Comparison of ENCODE assay signal across 8 mouse cellular contexts in genomic region chr7:135900861-135901321, GRCm38 (mm10).
DNase-seq lines count a peak whose midpoint lies in the region; ATAC-seq and TF ChIP-seq lines count a peak whose summit lies in the region.

No protein-coding gene starts in this region.

- H3K4me2 ChIP-seq in lung, embryonic 14.5 days: no peak overlapping the region
- no peak overlapping the region for H3K4me2 ChIP-seq in forebrain, embryonic 12.5 days

- WGBS in lung, embryonic 14.5 days: 24% methylated on average over 10 of the region's 10 CpGs
- 48% methylated on average over 10 of the region's 10 CpGs for WGBS in lung, adult 2 months
- WGBS in forebrain, embryonic 12.5 days: 62% methylated on average over 10 of the region's 10 CpGs

- no peak overlapping the region; the same call in 1 of the 2 replicates for H3K27ac ChIP-seq in lung, embryonic 14.5 days (ENCODE audit: low read depth)
- H3K27ac ChIP-seq in forebrain, embryonic 12.5 days: no peak overlapping the region

- ATAC-seq in lung, embryonic 14.5 days (ENCODE audit: insufficient read depth): peak; percentile 81; the same call in 1 of the 2 replicates
- no peak for ATAC-seq in forebrain, embryonic 12.5 days (ENCODE audit: low FRiP score)

- DNase-seq in lung, embryonic 14.5 days: peak; percentile 60
- no peak for DNase-seq in lung, adult 2 months
- DNase-seq in fibroblast of lung, adult 2 months (ENCODE audit: low read depth): peak; percentile 27
- peak; percentile 57 to 60 for DNase-seq in heart, postnatal 36 days
- DNase-seq in mesoderm, embryonic 11.5 days (ENCODE audit: low read depth, low spot score): peak; percentile 45
- DNase-seq in thymus, postnatal 14 days: no peak
- no peak for DNase-seq in right cerebral cortex, postnatal 4 days

- peaks cover 7% of the 10 kb centered on the region; the same call in 1 of the 2 replicates for H3K4me1 ChIP-seq in lung, embryonic 14.5 days (ENCODE audit: insufficient read depth)
- no peaks in the 10 kb centered on the region; the same call in 1 of the 2 replicates for H3K4me1 ChIP-seq in lung, adult 2 months (ENCODE audit: control insufficient read depth, insufficient read depth, low read length)
- H3K4me1 ChIP-seq in forebrain, embryonic 12.5 days: no peaks in the 10 kb centered on the region

- H3K27me3 ChIP-seq in lung, embryonic 14.5 days (ENCODE audit: insufficient read depth, low read length): no peaks in the 10 kb centered on the region
- H3K27me3 ChIP-seq in forebrain, embryonic 12.5 days: no peaks in the 10 kb centered on the region

- intact Hi-C loops in heart, postnatal 36 days (cut with DNase I): no loop called here

- no peaks in the 10 kb centered on the region for H3K36me3 ChIP-seq in lung, embryonic 14.5 days (ENCODE audit: insufficient read depth)
- no peaks in the 10 kb centered on the region for H3K36me3 ChIP-seq in forebrain, embryonic 12.5 days (replicated peaks)

- H3K9ac ChIP-seq in lung, embryonic 14.5 days: no peak overlapping the region
- no peak overlapping the region for H3K9ac ChIP-seq in forebrain, embryonic 12.5 days

- no peak overlapping the region for H3K4me3 ChIP-seq in lung, embryonic 14.5 days (ENCODE audit: low read depth, low read length)
- H3K4me3 ChIP-seq in lung, adult 2 months (replicated peaks; ENCODE audit: extremely low read depth, low read depth, low read length): no peak overlapping the region
- H3K4me3 ChIP-seq in forebrain, embryonic 12.5 days (replicated peaks): no peak overlapping the region

- no peak for TF ChIP-seq CTCF in lung, embryonic 14.5 days (IDR thresholded peaks at IDR 0.05; ENCODE audit: low read depth)
- no peak for TF ChIP-seq CTCF in lung, adult 2 months (IDR thresholded peaks at IDR 0.05; ENCODE audit: insufficient read depth, low read length)

- no peak for TF ChIP-seq POLR2A in lung, adult 2 months (IDR thresholded peaks at IDR 0.05; ENCODE audit: borderline replicate concordance, extremely low read depth, low read depth, low read length)

- H3K9me3 ChIP-seq in lung, embryonic 14.5 days (ENCODE audit: low read depth, low read length): no peaks in the 10 kb centered on the region
- no peaks in the 10 kb centered on the region for H3K9me3 ChIP-seq in forebrain, embryonic 12.5 days

Comparison
In these comparisons a context has a peak if more than half of its experiments do, and no peak if none do; other contexts are left out.
1. DNase-seq: peak in lung, embryonic 14.5 days (single experiment), fibroblast of lung, adult 2 months (single experiment), heart, postnatal 36 days (2 of 2) and mesoderm, embryonic 11.5 days (single experiment); none in lung, adult 2 months (single experiment), thymus, postnatal 14 days (single experiment) and right cerebral cortex, postnatal 4 days (single experiment).